Mouse (Mus musculus): Measurements from ENCODE around the gene Fezf1.

Fezf1 gene

DNA sequence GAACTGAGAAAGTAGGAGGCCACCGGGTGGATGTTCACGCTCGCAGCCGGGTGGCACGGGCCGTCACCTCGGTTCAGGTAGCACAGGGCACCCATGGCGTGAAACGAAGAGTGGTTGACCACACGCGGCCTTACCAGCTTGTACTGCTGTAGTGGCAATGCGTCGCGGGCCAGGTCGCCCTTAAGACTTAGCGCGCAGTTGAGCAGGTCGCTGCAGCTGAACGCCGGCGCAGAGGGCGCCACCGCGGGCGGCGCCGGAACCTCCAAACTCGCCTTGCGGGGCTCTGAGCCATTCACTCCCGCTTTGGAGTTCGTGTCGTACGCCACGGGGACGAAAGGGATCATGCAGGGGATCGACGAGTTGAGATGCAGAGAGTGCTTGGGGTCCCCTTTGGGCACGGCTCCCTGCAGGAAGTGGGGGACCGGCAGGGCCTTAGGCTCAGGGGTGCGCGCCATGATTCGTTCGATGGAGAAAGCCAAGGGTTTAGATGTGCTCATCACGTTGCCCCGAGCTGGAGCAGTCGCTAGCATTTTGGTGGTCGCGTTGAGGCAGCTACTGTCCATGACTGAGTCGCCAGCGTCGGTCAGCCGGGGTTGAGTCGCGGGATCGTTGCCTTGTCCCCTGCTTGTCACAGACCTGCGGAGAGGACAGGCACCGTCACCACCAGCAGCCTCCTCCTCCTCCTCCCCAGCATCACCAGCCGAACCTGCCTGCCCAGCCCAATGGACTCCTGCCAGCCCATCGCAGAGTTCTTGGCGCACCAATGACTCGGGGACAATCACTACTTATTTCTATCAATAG lies 450 bp downstream of the Fezf1 start:
- DNase-seq (ENCODE audit: low spot score), result no peak

DNA sequence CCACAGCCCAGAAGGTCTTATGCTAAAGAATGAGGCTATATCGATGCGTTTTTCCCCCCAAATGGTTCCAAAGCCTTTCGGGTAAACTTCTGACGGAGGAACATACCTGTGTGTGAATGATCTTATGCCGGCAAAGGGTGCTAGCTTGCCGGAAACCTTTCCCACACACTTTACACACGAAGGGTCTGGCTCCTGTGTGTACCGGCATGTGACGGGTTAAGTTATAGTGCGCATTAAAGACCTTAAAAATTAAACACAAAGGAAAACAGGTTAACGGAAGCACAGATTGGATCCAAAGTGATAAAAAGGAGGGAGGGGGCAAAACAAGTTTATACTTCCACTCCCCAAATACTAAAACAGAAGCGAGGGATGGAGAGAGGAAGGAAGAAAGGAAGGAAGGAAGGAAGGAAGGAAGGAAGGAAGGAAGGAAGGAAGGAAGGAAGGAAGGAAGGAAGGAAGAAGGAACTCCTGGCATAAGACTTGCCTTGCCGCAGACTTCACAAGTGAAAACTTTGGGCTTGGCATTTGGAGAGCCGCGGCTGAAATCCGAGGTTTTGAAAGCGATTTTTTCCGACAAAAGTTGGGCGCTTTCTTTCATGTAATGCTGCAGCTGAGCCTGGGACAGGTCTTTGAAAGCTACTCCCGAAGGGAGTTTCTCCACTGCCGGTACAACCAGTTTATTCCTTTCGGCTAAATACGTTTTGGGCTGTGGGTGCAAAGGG lies 1.2 kb downstream of the Fezf1 start:
- DNase-seq (ENCODE audit: low spot score), result no peak

DNA sequence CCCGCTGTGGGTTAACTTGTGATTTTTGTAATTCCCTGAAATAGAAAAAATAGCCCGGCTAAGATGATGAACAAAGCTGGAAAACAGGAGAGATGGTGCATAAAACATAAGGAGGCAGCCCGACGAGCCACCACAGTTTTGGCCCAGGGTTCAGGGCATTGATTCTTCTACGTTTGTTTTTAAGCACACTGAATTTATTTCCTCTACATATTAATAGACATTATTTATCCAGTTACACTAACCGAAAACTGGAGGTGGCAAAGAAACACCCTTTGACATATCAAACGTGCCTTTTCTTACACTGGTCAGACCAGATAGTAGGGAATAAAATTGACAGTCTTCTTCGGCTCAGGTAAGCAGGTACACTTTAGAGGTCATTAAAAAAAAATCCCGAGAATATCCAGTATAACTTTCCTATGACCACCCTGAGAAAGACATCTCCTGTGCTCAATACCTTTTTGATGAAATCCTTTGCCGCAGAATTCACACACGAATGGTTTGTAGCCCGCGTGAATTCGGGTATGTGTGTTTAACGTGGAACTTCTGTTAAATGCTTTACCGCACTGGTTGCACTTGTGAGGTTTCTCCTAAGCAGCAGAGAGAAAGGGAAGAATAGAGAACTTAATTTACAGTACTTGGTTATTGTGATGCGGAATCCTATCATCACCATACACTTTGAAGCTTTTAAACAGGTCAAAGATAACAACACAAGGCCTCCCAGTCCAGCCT lies 1.9 kb downstream of the Fezf1 start:
- no peak for DNase-seq (ENCODE audit: low spot score)

DNA sequence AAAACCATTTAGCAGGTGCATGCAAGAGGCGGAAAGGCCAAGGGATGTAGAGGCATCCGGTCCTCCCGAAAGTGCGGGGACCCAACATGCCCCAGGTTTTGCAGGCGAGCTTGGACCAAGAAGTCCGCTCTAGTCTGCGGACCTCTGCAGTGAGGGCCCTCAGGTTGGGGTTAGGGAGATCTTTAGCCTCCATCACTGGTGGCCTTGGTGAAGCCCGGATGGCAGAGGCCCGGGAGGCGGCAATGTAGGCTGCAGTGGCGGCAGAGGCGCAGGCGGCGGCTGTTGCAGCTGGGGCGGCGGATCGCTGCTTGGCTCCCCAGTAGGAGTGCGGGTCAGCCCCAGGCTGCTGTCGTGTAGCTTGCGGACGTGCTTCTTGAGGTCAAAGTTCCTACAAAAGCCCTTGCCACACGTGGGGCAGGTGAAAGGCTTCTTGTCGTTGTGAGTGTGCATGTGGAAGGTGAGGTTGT lies 2.6 kb downstream of the Fezf1 start:
- DNase-seq (ENCODE audit: low spot score), result no peak

DNA sequence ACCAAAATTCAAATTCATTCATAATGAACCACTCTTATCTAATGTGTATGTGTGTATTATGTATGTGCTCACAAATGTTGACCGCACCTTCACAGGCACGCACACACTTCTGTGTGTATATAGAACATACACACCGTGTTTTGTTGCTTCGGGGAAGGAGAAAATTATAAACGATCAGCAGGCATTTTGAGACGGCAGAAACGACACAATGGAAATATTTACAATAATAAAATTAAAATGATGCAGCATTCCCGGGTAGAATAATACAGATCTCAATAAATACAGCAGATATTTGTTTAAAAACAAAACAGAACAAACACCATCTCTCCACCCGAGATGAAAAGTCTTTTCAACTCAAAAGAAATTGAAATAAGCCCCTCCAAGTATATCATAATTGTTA lies 3.0 kb downstream of the Fezf1 start:
- DNase-seq (ENCODE audit: low spot score), result no peak

DNA sequence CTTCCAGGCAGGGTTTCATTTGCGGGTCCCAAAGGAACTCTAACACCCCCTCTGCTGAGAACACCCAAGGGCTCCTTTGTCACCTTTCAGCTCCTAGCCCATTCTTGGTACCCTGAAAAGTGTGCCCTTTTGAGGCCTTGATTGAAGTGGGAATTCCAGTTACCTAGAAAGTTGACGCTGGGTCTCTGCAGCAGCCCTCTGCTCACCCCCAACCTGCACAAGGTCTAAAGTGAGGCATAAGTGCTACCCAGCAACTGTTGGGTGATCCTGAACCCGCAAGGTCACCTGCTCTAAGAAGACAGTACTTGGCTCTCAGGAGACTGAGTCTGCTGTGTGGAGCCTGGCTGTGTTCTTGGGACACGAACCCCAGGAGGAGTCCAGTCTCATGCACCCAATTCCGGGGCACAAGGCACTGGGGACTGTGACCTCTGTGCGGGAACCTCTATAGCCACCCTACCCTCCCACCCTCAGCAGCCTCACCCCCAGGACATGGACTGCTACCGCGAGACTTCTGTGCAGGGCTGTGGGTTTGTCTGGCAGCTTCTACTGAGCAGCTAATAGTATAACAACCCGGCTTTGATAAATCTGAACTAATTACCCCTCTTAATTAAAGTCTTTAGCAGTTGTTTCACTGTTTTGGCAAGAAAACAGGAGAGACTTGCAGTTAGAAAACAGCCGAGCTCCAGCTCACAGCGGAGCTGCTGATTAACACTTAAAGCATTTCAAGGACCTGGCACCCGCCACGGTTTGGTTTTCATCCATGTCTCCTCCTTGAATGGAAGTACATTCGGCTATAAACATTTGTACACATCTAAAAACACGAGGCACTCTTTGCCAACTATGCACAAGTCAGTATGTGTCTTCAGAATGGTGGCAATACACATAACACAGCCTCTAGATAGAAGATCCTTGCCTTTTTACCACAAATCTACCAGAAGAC lies 4.1 kb downstream of the Fezf1 start:
- no peak for DNase-seq (ENCODE audit: low spot score)

DNA sequence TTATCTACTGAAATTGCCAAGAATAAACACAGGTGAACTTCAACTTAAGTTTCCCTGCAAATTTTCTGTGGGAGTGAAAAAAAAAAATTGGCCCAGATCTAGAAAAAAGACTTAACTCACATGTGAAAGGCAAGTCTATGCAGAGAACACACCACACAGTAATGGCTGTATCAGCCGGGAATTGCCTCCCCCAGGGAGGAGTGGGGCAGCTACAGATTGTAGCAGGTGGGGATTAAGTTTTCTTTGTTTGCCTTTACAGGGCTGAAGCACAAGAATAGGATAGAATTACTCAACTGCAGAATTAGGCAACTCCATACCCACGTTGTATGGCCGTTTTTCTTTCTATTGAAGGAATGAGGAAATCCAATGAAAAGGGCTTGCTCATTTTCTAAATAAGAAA lies 36.7 kb downstream of the Fezf1 start:
- DNase-seq (ENCODE audit: low spot score), result no peak

DNA sequence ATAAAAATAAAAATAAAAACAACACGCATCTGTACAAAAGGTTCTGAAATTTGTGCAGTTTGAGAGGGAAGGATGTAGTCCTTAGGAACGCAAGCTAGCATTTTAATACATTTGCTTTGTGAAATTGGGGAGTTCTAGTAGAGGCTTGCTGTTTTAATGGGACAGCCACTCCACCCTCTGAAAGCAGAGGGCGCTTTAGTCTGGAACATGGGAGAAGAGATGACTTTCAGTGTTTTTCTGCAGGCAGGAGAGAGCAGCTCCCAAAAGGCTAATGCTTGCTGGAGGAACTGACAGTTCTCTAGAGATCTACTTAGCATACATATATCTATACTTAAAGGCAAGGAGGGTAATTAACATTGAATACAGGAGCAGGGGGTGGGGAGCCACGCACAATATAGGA lies 40.4 kb downstream of the Fezf1 start:
- DNase-seq (ENCODE audit: low spot score), result no peak

DNA sequence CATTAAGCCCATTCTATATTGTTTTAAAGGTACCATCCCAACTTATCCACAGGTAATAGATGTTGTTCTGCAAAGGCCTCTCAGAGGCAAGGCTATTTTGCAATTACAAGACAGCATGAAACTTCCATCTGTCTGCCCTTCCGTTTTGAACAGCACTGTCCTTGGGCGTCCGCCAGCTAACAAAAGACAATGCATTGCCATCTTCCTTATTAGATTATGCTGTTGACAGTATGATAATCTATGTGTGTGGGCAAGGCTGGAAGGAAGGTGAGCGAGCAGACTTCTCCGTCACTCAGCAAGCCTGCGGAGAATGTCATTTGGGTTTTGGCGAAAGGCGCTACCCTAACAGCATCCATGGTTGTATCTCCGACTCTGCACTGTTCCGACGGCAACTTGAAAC lies 45.5 kb downstream of the Fezf1 start:
- no peak for DNase-seq (ENCODE audit: low spot score)

Data from spleen, adult 12 weeks (tissue).